Mouse (Mus musculus) brown adipose tissue, adult 24 weeks (tissue): ENCODE measurements at regions not wholly inside any gene's neighbourhood (a gene's known extent, or its start where the extent isn't known, plus 50 kb on each side); places are given as distances from the start of the nearest gene placed in this dataset.

ENCODE experiments used
- H3K27ac ChIP-seq: fragments of 200-500 bp; replicated peaks from 2 replicates; pipeline ENCODE4 v1.5.1; 2012; ENCODE audit warnings: low read depth, mild to moderate bottlenecking, low read length
- H3K4me1 ChIP-seq: fragments of 200-500 bp; 2 replicates; pipeline ENCODE4 v1.6.1; 2012; ENCODE audit warnings: low read length, mixed read lengths; ENCODE audit not compliant: control insufficient read depth, insufficient read depth, insufficient read length
- H3K4me3 ChIP-seq: fragments of 200-500 bp; 2 replicates; pipeline ENCODE4 v1.5.1; 2012; ENCODE audit warnings: low read depth, mild to moderate bottlenecking, low read length, moderate library complexity; ENCODE audit not compliant: insufficient read depth

- Histone ChIP-seq H3K4me3 (no peak overlapping the region), H3K4me1 (no peaks in the 10 kb centered on the region)
These were observed 532.5 kb upstream of the Intu start for GRCm38 (mm10) chr3:39998628-39999027.

GRCm38 (mm10) chr3:39999846-40000245 is 531.2 kb upstream of the Intu start:
- Histone ChIP-seq H3K27ac (no peak overlapping the region), H3K4me3 (no peak overlapping the region), H3K4me1 (no peaks in the 10 kb centered on the region)

More at GRCm38 (mm10) chr3:39998628-39999027, 532.5 kb upstream of the Intu start:
- H3K27ac ChIP-seq: no peak overlapping the region

GRCm38 (mm10) chr3:40002838-40003237 is 528.2 kb upstream of the Intu start:
- H3K27ac ChIP-seq: no peak overlapping the region
- H3K4me3 ChIP-seq: no peak overlapping the region
- H3K4me1 ChIP-seq: no peaks in the 10 kb centered on the region

GRCm38 (mm10) chr3:40010051-40010450 is 521.0 kb upstream of the Intu start:
- no peak overlapping the region for H3K27ac ChIP-seq
- no peaks in the 10 kb centered on the region for H3K4me1 ChIP-seq
- no peak overlapping the region for H3K4me3 ChIP-seq

- Histone ChIP-seq H3K4me3 (no peak overlapping the region), H3K4me1 (no peaks in the 10 kb centered on the region), H3K27ac (no peak overlapping the region)
These were observed 509.4 kb upstream of the Intu start for GRCm38 (mm10) chr3:40021682-40022081.

- Histone ChIP-seq H3K27ac (no peak overlapping the region), H3K4me3 (no peak overlapping the region), H3K4me1 (no peaks in the 10 kb centered on the region)
These were observed 503.4 kb upstream of the Intu start for GRCm38 (mm10) chr3:40027713-40028112.

GRCm38 (mm10) chr3:40036177-40036576 is 494.9 kb upstream of the Intu start:
- H3K4me3 ChIP-seq: no peak overlapping the region
- H3K4me1 ChIP-seq: no peaks in the 10 kb centered on the region
- no peak overlapping the region for H3K27ac ChIP-seq

GRCm38 (mm10) chr3:40049721-40050120 is 481.4 kb upstream of the Intu start:
- no peak overlapping the region for H3K27ac ChIP-seq
- H3K4me3 ChIP-seq: no peak overlapping the region
- H3K4me1 ChIP-seq: no peaks in the 10 kb centered on the region

GRCm38 (mm10) chr3:40058281-40058680 is 472.8 kb upstream of the Intu start:
- Histone ChIP-seq H3K27ac (no peak overlapping the region), H3K4me1 (no peaks in the 10 kb centered on the region), H3K4me3 (no peak overlapping the region)

- peak overlapping the region; percentile 7; the same call in 1 of the 2 replicates for H3K4me3 ChIP-seq
- no peak overlapping the region for H3K27ac ChIP-seq
- H3K4me1 ChIP-seq: no peaks in the 10 kb centered on the region
These were observed 472.2 kb upstream of the Intu start for GRCm38 (mm10) chr3:40058719-40059420.

- Histone ChIP-seq H3K27ac (no peak overlapping the region), H3K4me3 (no peak overlapping the region), H3K4me1 (no peaks in the 10 kb centered on the region)
These were observed 460.9 kb upstream of the Intu start for GRCm38 (mm10) chr3:40070137-40070667.

- Histone ChIP-seq H3K4me1 (no peaks in the 10 kb centered on the region), H3K4me3 (no peak overlapping the region), H3K27ac (no peak overlapping the region)
These were observed 454.3 kb upstream of the Intu start for GRCm38 (mm10) chr3:40076824-40077223.

GRCm38 (mm10) chr3:40085116-40085515 is 446.0 kb upstream of the Intu start:
- Histone ChIP-seq H3K27ac (no peak overlapping the region), H3K4me3 (no peak overlapping the region), H3K4me1 (no peaks in the 10 kb centered on the region)

GRCm38 (mm10) chr3:40091773-40092343 is 439.2 kb upstream of the Intu start:
- Histone ChIP-seq H3K4me1 (no peaks in the 10 kb centered on the region), H3K27ac (no peak overlapping the region), H3K4me3 (no peak overlapping the region)

- Histone ChIP-seq H3K27ac (no peak overlapping the region), H3K4me3 (no peak overlapping the region), H3K4me1 (no peaks in the 10 kb centered on the region)
These were observed 438.2 kb upstream of the Intu start for GRCm38 (mm10) chr3:40092765-40093368.

GRCm38 (mm10) chr3:40094040-40094439 is 437.0 kb upstream of the Intu start:
- Histone ChIP-seq H3K4me1 (no peaks in the 10 kb centered on the region), H3K4me3 (no peak overlapping the region), H3K27ac (no peak overlapping the region)
